ENCODE assay signal across 9 mouse cellular contexts in genomic region chr13:115100381-115101177, GRCm38 (mm10). TPM values are rescaled to one million over a fixed set of nuclear protein-coding genes. Genes with fewer than 3 reads are reported as not detected.
DNase-seq lines count a peak whose midpoint lies in the region; ATAC-seq and TF ChIP-seq lines count a peak whose summit lies in the region.
"Had no signal": no experiment of that assay in that cellular context is flagged by ENCODE, and none has a peak within 500 bp of the region (broad histone marks: within the 10 kb centered on the region; RNA-seq: fewer than 3 reads in every experiment).

No protein-coding gene starts in this region.

- peak overlapping the region; percentile 73 for H3K9ac ChIP-seq in lung, embryonic 14.5 days
- no peak overlapping the region for H3K9ac ChIP-seq in forebrain, embryonic 11.5 days (ENCODE audit: low read length)
- H3K9ac ChIP-seq in intestine, postnatal 0 days (ENCODE audit: low read depth, low read length) = 0 out of 2 replicates have a peak overlapping the region, but pooled peaks have one; percentile 53
- H3K9ac ChIP-seq in neural tube, embryonic 13.5 days = peak overlapping the region; percentile 70; the same call in 1 of the 2 replicates

- peak; percentile 23 for DNase-seq in lung, embryonic 14.5 days
- DNase-seq in lung, postnatal 25 days (ENCODE audit: low spot score) = no peak
- DNase-seq in forebrain, embryonic 11.5 days (ENCODE audit: low spot score) = no peak
- no peak for DNase-seq in spleen, postnatal 14 days (ENCODE audit: low spot score in 2 of 2)
- DNase-seq in frontal cortex, postnatal 36 days (ENCODE audit: low spot score in 2 of 2) = no peak

- peaks cover 3% of the 10 kb centered on the region; the same call in 1 of the 2 replicates for H3K4me1 ChIP-seq in lung, embryonic 14.5 days (ENCODE audit: insufficient read depth)
- peaks cover 3% of the 10 kb centered on the region; the same call in 1 of the 2 replicates for H3K4me1 ChIP-seq in forebrain, embryonic 11.5 days (replicated peaks; ENCODE audit: control insufficient read depth, insufficient read depth, low read length)
- H3K4me1 ChIP-seq in intestine, postnatal 0 days (replicated peaks; ENCODE audit: control insufficient read depth, insufficient read depth, low read length) = peaks cover 5% of the 10 kb centered on the region
- H3K4me1 ChIP-seq in neural tube, embryonic 13.5 days (replicated peaks) = peaks cover 16% of the 10 kb centered on the region

- TF ChIP-seq CTCF in lung, embryonic 14.5 days (IDR thresholded peaks at IDR 0.05; ENCODE audit: low read depth) = no peak
- no peak for TF ChIP-seq CTCF in intestine, postnatal 0 days (IDR thresholded peaks at IDR 0.05; ENCODE audit: low read depth)

- peaks cover 4% of the 10 kb centered on the region; the same call in 1 of the 2 replicates for H3K27me3 ChIP-seq in lung, embryonic 14.5 days (ENCODE audit: insufficient read depth, low read length)
- H3K27me3 ChIP-seq in forebrain, embryonic 11.5 days (ENCODE audit: control insufficient read depth, insufficient read depth, low read length) = peaks cover 7% of the 10 kb centered on the region
- no peaks in the 10 kb centered on the region for H3K27me3 ChIP-seq in intestine, postnatal 0 days (replicated peaks; ENCODE audit: control insufficient read depth, insufficient read depth, low read length)
- H3K27me3 ChIP-seq in neural tube, embryonic 13.5 days = peaks cover 35% of the 10 kb centered on the region

- H3K36me3 ChIP-seq in lung, embryonic 14.5 days (ENCODE audit: insufficient read depth) = no peaks in the 10 kb centered on the region
- H3K36me3 ChIP-seq in forebrain, embryonic 11.5 days (ENCODE audit: control insufficient read depth, insufficient read depth, low read length) = no peaks in the 10 kb centered on the region
- no peaks in the 10 kb centered on the region for H3K36me3 ChIP-seq in intestine, postnatal 0 days (ENCODE audit: control insufficient read depth, insufficient read depth)
- H3K36me3 ChIP-seq in neural tube, embryonic 13.5 days = no peaks in the 10 kb centered on the region

- no peak for ATAC-seq in lung, embryonic 14.5 days (ENCODE audit: insufficient read depth)
- ATAC-seq in forebrain, embryonic 11.5 days (replicated peaks; ENCODE audit: low FRiP score) = no peak
- no peak for ATAC-seq in intestine, postnatal 0 days
- ATAC-seq in neural tube, embryonic 13.5 days (ENCODE audit: low read depth) = no peak
- ATAC-seq in CD4-positive, CD25-positive, alpha-beta regulatory T cell, adult 4 months = no peak
- ATAC-seq: inflammation-experienced regulatory T-cells, adult 6 months had no signal

- WGBS in lung, embryonic 14.5 days = 31% methylated on average over 11 of the region's 11 CpGs
- WGBS in forebrain, embryonic 11.5 days = 19% methylated on average over 11 of the region's 11 CpGs
- WGBS in intestine, postnatal 0 days = 49% methylated on average over 11 of the region's 11 CpGs
- 17% methylated on average over 11 of the region's 11 CpGs for WGBS in neural tube, embryonic 13.5 days

- H3K4me2 ChIP-seq in lung, embryonic 14.5 days = peak overlapping the region; percentile 79
- peak overlapping the region; percentile 91 for H3K4me2 ChIP-seq in forebrain, embryonic 11.5 days (ENCODE audit: low read depth, low read length, severe bottlenecking)
- peak overlapping the region; percentile 92 for H3K4me2 ChIP-seq in intestine, postnatal 0 days (replicated peaks; ENCODE audit: low read depth)
- peak overlapping the region; percentile 70 for H3K4me2 ChIP-seq in neural tube, embryonic 13.5 days

- no peaks in the 10 kb centered on the region; the same call in 1 of the 2 replicates for H3K9me3 ChIP-seq in lung, embryonic 14.5 days (ENCODE audit: low read depth, low read length)
- no peaks in the 10 kb centered on the region for H3K9me3 ChIP-seq in forebrain, embryonic 11.5 days (ENCODE audit: control insufficient read depth, low read length)
- H3K9me3 ChIP-seq in intestine, postnatal 0 days (ENCODE audit: control insufficient read depth) = no peaks in the 10 kb centered on the region
- no peaks in the 10 kb centered on the region for H3K9me3 ChIP-seq in neural tube, embryonic 13.5 days

- peak overlapping the region; percentile 87 for H3K27ac ChIP-seq in lung, embryonic 14.5 days (ENCODE audit: low read depth)
- H3K27ac ChIP-seq in forebrain, embryonic 11.5 days (ENCODE audit: low read depth, low read length) = no peak overlapping the region
- peak overlapping the region; percentile 84 for H3K27ac ChIP-seq in intestine, postnatal 0 days (ENCODE audit: low read depth, low read length)
- H3K27ac ChIP-seq in neural tube, embryonic 13.5 days (replicated peaks) = peak overlapping the region; percentile 71; the same call in 1 of the 2 replicates

- peak overlapping the region; percentile 66 for H3K4me3 ChIP-seq in lung, embryonic 14.5 days (ENCODE audit: low read depth, low read length)
- H3K4me3 ChIP-seq in forebrain, embryonic 11.5 days (ENCODE audit: low read depth, low read length) = peak overlapping the region; percentile 47
- peak overlapping the region; percentile 68 for H3K4me3 ChIP-seq in intestine, postnatal 0 days (ENCODE audit: low read depth, low read length)
- H3K4me3 ChIP-seq in neural tube, embryonic 13.5 days = peak overlapping the region; percentile 52

RNA-seq across cellular contexts. Expression of gene Gm49395, which starts 1.1 kb away (rescaled TPM):
- polyA plus RNA-seq in lung, embryonic 14.5 days (2014; fragmentation: Nextera tagmentation; extraction: Ambion mirVana) = 6.8 and 8.3 TPM in 2 replicates
- polyA plus RNA-seq in forebrain, embryonic 11.5 days (2014; fragmentation: Nextera tagmentation; extraction: Ambion mirVana) = 4.3 and 4.4 TPM in 2 replicates
- polyA plus RNA-seq in intestine, postnatal 0 days (2015; fragmentation: Nextera tagmentation; extraction: Ambion mirVana) = 7.4 and 9.7 TPM in 2 replicates
- polyA plus RNA-seq in neural tube, embryonic 13.5 days (2015; fragmentation: Nextera tagmentation; extraction: Ambion mirVana) = 2.6 TPM in 2 replicates
- 1 to 10 TPM in 1 of 2 experiments, not detected in 1; 1.6 TPM for polyA plus RNA-seq in CD4-positive, CD25-positive, alpha-beta regulatory T cell, adult 4 months (2017; shearing (Covaris generic))

RNA-seq across cellular contexts. Expression of gene Itga1, which starts 1.2 kb away (rescaled TPM):
- polyA plus RNA-seq in lung, embryonic 14.5 days (2014; fragmentation: Nextera tagmentation; extraction: Ambion mirVana) = 36.2 and 36.7 TPM in 2 replicates
- polyA plus RNA-seq in forebrain, embryonic 11.5 days (2014; fragmentation: Nextera tagmentation; extraction: Ambion mirVana) = 5.3 and 6.2 TPM in 2 replicates
- 12.8 and 14.2 TPM in 2 replicates for polyA plus RNA-seq in intestine, postnatal 0 days (2015; fragmentation: Nextera tagmentation; extraction: Ambion mirVana)
- polyA plus RNA-seq in neural tube, embryonic 13.5 days (2015; fragmentation: Nextera tagmentation; extraction: Ambion mirVana) = 8.4 and 8.8 TPM in 2 replicates
- under 1 TPM; 0.18 to 0.23 TPM for polyA plus RNA-seq in CD4-positive, CD25-positive, alpha-beta regulatory T cell, adult 4 months (2017; shearing (Covaris generic))

RNA-seq across cellular contexts. Expression of gene Pelo, which starts 10.6 kb away (rescaled TPM):
- 6.6 and 7.0 TPM in 2 replicates for polyA plus RNA-seq in lung, embryonic 14.5 days (2014; fragmentation: Nextera tagmentation; extraction: Ambion mirVana)
- polyA plus RNA-seq in forebrain, embryonic 11.5 days (2014; fragmentation: Nextera tagmentation; extraction: Ambion mirVana) = 6.4 and 8.8 TPM in 2 replicates
- polyA plus RNA-seq in intestine, postnatal 0 days (2015; fragmentation: Nextera tagmentation; extraction: Ambion mirVana) = 4.8 and 5.3 TPM in 2 replicates
- 4.2 and 4.5 TPM in 2 replicates for polyA plus RNA-seq in neural tube, embryonic 13.5 days (2015; fragmentation: Nextera tagmentation; extraction: Ambion mirVana)
- 1 to 10 TPM; 1.3 to 4.1 TPM for polyA plus RNA-seq in CD4-positive, CD25-positive, alpha-beta regulatory T cell, adult 4 months (2017; shearing (Covaris generic))
